ENCODE assay signal across 11 mouse cellular contexts in the genomic region with DNA sequence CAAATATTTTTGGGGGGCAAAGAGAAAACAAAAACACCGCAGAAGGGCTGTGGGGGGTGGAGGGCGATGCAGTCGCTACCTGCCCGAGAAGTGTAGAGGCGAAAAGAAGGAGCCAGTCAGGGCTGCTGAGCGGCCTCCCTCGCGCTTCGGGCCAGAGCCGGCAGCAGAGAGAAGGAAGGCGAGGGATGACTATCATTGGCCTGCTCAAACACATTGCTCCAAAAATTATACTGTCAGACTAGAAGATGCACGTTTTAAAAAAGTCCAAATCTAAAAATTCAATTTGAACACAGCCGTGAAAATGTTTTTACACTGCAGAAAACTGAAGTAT. TPM values are rescaled to one million over a fixed set of nuclear protein-coding genes. Genes with fewer than 3 reads are reported as not detected.
DNase-seq lines count a peak whose midpoint lies in the region; ATAC-seq and TF ChIP-seq lines count a peak whose summit lies in the region.
"Had no signal": no experiment of that assay in that cellular context is flagged by ENCODE, and none has a peak within 500 bp of the region (broad histone marks: within the 10 kb centered on the region; RNA-seq: fewer than 3 reads in every experiment).

No protein-coding gene starts in this region.

- no peak overlapping the region for H3K4me3 ChIP-seq in midbrain, embryonic 10.5 days
- no peak overlapping the region for H3K4me3 ChIP-seq in midbrain, embryonic 13.5 days (replicated peaks)
- H3K4me3 ChIP-seq in hindbrain, postnatal 0 days (ENCODE audit: low read length): 0 out of 2 replicates have a peak overlapping the region, but pooled peaks have one; percentile 1
- H3K4me3 ChIP-seq: liver, embryonic 12.5 days had no signal

- H3K4me2 ChIP-seq in midbrain, embryonic 13.5 days (replicated peaks): no peak overlapping the region; the same call in 1 of the 2 replicates
- peak overlapping the region; percentile 37 for H3K4me2 ChIP-seq in hindbrain, postnatal 0 days (ENCODE audit: low read depth, low read length)
- H3K4me2 ChIP-seq: liver, embryonic 12.5 days had no signal

- H3K27me3 ChIP-seq in midbrain, embryonic 10.5 days (ENCODE audit: low read depth, poor library complexity, severe bottlenecking): peaks cover 100% of the 10 kb centered on the region
- peaks cover 100% of the 10 kb centered on the region for H3K27me3 ChIP-seq in midbrain, embryonic 13.5 days
- H3K27me3 ChIP-seq in hindbrain, postnatal 0 days (ENCODE audit: insufficient read depth, low read length): peaks cover 10% of the 10 kb centered on the region
- H3K27me3 ChIP-seq: Patski had no signal

- H3K36me3 ChIP-seq in midbrain, embryonic 10.5 days: no peaks in the 10 kb centered on the region
- no peaks in the 10 kb centered on the region for H3K36me3 ChIP-seq in midbrain, embryonic 13.5 days
- H3K36me3 ChIP-seq in hindbrain, postnatal 0 days (ENCODE audit: insufficient read depth, low read length): no peaks in the 10 kb centered on the region
- H3K36me3 ChIP-seq: liver, embryonic 12.5 days had no signal

- no peak for TF ChIP-seq CTCF in hindbrain, postnatal 0 days (IDR thresholded peaks at IDR 0.05; ENCODE audit: low read depth)

- WGBS in midbrain, embryonic 10.5 days: 2% methylated on average over 13 of the region's 13 CpGs
- 2% methylated on average over 13 of the region's 13 CpGs for WGBS in midbrain, embryonic 13.5 days
- 25% methylated on average over 13 of the region's 13 CpGs for WGBS in hindbrain, postnatal 0 days

- 0 out of 2 replicates have a peak, but pooled peaks have one; percentile 14 for ATAC-seq in frontal cortex, adult (ENCODE audit: low TSS enrichment)
- ATAC-seq in midbrain, embryonic 13.5 days: no peak
- ATAC-seq in hindbrain, postnatal 0 days: no peak
- ATAC-seq: liver, embryonic 12.5 days; Patski had no signal

- no peak overlapping the region for H3K27ac ChIP-seq in midbrain, embryonic 10.5 days (replicated peaks)
- H3K27ac ChIP-seq in midbrain, embryonic 13.5 days: no peak overlapping the region
- peak overlapping the region; percentile 90 for H3K27ac ChIP-seq in hindbrain, postnatal 0 days
- H3K27ac ChIP-seq: liver, embryonic 12.5 days had no signal

- no peaks in the 10 kb centered on the region for H3K9me3 ChIP-seq in midbrain, embryonic 10.5 days (replicated peaks)
- no peaks in the 10 kb centered on the region for H3K9me3 ChIP-seq in midbrain, embryonic 13.5 days
- H3K9me3 ChIP-seq in hindbrain, postnatal 0 days (ENCODE audit: low read length): no peaks in the 10 kb centered on the region
- H3K9me3 ChIP-seq: liver, embryonic 12.5 days had no signal

- no peak for DNase-seq in frontal cortex, postnatal 14 days (ENCODE audit: low spot score in 2 of 2)
- DNase-seq in midbrain, embryonic 10.5 days (ENCODE audit: low spot score): peak; percentile 43
- no peak for DNase-seq in hindbrain, postnatal 0 days (ENCODE audit: low spot score)
- no peak for DNase-seq in c-Kit-positive CD71-positive TER-119-positive erythroid progenitor cells, embryonic 14.5 days (ENCODE audit: low spot score)
- no peak for DNase-seq in urinary bladder, adult 2 months (ENCODE audit: low spot score)
- DNase-seq in right cerebral cortex, postnatal 14 days: no peak
- DNase-seq: gastrocnemius, postnatal 10 days had no signal

- H3K9ac ChIP-seq in midbrain, embryonic 13.5 days (replicated peaks): no peak overlapping the region
- peak overlapping the region; percentile 51; the same call in 1 of the 2 replicates for H3K9ac ChIP-seq in hindbrain, postnatal 0 days (replicated peaks; ENCODE audit: low read length)
- H3K9ac ChIP-seq: liver, embryonic 12.5 days had no signal

- peaks cover 6% of the 10 kb centered on the region; the same call in 1 of the 2 replicates for H3K4me1 ChIP-seq in midbrain, embryonic 10.5 days
- peaks cover 45% of the 10 kb centered on the region for H3K4me1 ChIP-seq in midbrain, embryonic 13.5 days (replicated peaks)
- H3K4me1 ChIP-seq in hindbrain, postnatal 0 days (ENCODE audit: insufficient read depth, low read length): peaks cover 42% of the 10 kb centered on the region

RNA-seq across cellular contexts. Expression of a gene that starts 20.0 kb away (rescaled TPM):
- polyA plus RNA-seq in midbrain, embryonic 10.5 days (2016; fragmentation: Nextera tagmentation; extraction: Ambion mirVana): 0.49 and 1.2 TPM in 2 replicates
- polyA plus RNA-seq in midbrain, embryonic 13.5 days (2015; fragmentation: Nextera tagmentation; extraction: Ambion mirVana): 22.4 and 28.4 TPM in 2 replicates
- total RNA-seq in hindbrain, postnatal 0 days (2014; rRNA removed): 90.4 and 92.5 TPM in 2 replicates
- polyA plus RNA-seq in hindbrain, postnatal 0 days (2015; fragmentation: Nextera tagmentation; extraction: Ambion mirVana): 123 and 126 TPM in 2 replicates
- polyA plus RNA-seq in urinary bladder, adult 2 months (2012; rRNA removed): 21.7 and 77.0 TPM in 2 replicates

RNA-seq across cellular contexts. Expression of a gene that starts 42.4 kb away (rescaled TPM):
- polyA plus RNA-seq in midbrain, embryonic 10.5 days (2016; fragmentation: Nextera tagmentation; extraction: Ambion mirVana): 2.9 and 5.3 TPM in 2 replicates
- 8.8 and 8.9 TPM in 2 replicates for polyA plus RNA-seq in midbrain, embryonic 13.5 days (2015; fragmentation: Nextera tagmentation; extraction: Ambion mirVana)
- total RNA-seq in hindbrain, postnatal 0 days (2014; rRNA removed): 6.6 and 7.2 TPM in 2 replicates
- 12.3 and 12.5 TPM in 2 replicates for polyA plus RNA-seq in hindbrain, postnatal 0 days (2015; fragmentation: Nextera tagmentation; extraction: Ambion mirVana)
- 4.7 and 4.8 TPM in 2 replicates for polyA plus RNA-seq in urinary bladder, adult 2 months (2012; rRNA removed)

RNA-seq across cellular contexts. Expression of a gene that starts 51.1 kb away (rescaled TPM):
- 46.3 and 47.2 TPM in 2 replicates for polyA plus RNA-seq in midbrain, embryonic 10.5 days (2016; fragmentation: Nextera tagmentation; extraction: Ambion mirVana)
- polyA plus RNA-seq in midbrain, embryonic 13.5 days (2015; fragmentation: Nextera tagmentation; extraction: Ambion mirVana): 34.5 and 36.3 TPM in 2 replicates
- 33.0 and 34.1 TPM in 2 replicates for total RNA-seq in hindbrain, postnatal 0 days (2014; rRNA removed)
- 43.4 and 45.3 TPM in 2 replicates for polyA plus RNA-seq in hindbrain, postnatal 0 days (2015; fragmentation: Nextera tagmentation; extraction: Ambion mirVana)
- polyA plus RNA-seq in urinary bladder, adult 2 months (2012; rRNA removed): 22.0 and 22.2 TPM in 2 replicates

RNA-seq across cellular contexts. Expression of a gene that starts 57.4 kb away (rescaled TPM):
- 1.1 and 1.4 TPM in 2 replicates for polyA plus RNA-seq in midbrain, embryonic 10.5 days (2016; fragmentation: Nextera tagmentation; extraction: Ambion mirVana)
- 1.3 and 1.9 TPM in 2 replicates for polyA plus RNA-seq in midbrain, embryonic 13.5 days (2015; fragmentation: Nextera tagmentation; extraction: Ambion mirVana)
- total RNA-seq in hindbrain, postnatal 0 days (2014; rRNA removed): 1.2 TPM in 1 of 2 replicates, not detected in the other
- 1.1 and 1.7 TPM in 2 replicates for polyA plus RNA-seq in hindbrain, postnatal 0 days (2015; fragmentation: Nextera tagmentation; extraction: Ambion mirVana)
- polyA plus RNA-seq in urinary bladder, adult 2 months (2012; rRNA removed): 1.0 and 1.2 TPM in 2 replicates

Comparison
In these comparisons a context has a peak if more than half of its experiments do, and no peak if none do; other contexts are left out.
1. RNA of a gene that starts 20.0 kb away (polyA plus RNA-seq): 123 to 126 TPM in hindbrain, postnatal 0 days, 22.4 to 28.4 TPM in midbrain, embryonic 13.5 days and 21.7 to 77.0 TPM in urinary bladder, adult 2 months; 0.49 to 1.2 TPM in midbrain, embryonic 10.5 days; every median in the first group is over 10 times any median in the second.